Mouse (Mus musculus): ENCODE measurements around the gene Mydgf. TPM values are rescaled to one million over a fixed set of nuclear protein-coding genes. Genes with fewer than 3 reads are reported as not detected.

Mydgf gene
- polyA plus RNA-seq, 1 experiment from 2014 or later, result 98.8 TPM

DNA sequence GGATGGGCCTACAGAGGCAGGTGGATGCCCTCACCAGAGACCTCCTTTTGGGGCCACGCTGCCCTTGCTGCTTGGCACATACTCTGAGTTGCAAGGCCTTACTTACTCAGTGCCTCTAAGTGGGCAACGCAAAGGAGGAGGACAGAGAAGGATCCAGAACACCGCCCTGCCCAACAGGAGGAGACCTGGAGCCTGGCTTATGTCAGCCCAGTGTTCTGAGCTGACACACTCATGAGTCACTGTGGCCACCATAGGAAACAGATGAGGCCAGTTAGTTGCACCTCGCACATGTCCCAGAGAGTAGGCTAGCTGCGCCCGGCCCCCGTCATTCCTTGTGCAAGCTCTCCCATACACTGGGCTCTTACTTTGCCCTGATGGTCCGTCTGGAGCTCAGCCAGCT is 18.8 kb upstream of the Mydgf start:
- Histone ChIP-seq H3K4me3 (ENCODE audit: low read depth, low read length) (no peak overlapping the region), H3K9ac (ENCODE audit: low read depth, low read length) (no peak overlapping the region), H3K27me3 (replicated peaks; ENCODE audit: control insufficient read depth, insufficient read depth, low read length) (no peaks in the 10 kb centered on the region), H3K9me3 (ENCODE audit: control insufficient read depth, low read length) (no peaks in the 10 kb centered on the region), H3K4me1 (ENCODE audit: control insufficient read depth, insufficient read depth, low read length) (no peaks in the 10 kb centered on the region), H3K4me2 (ENCODE audit: low read depth, low read length) (no peak overlapping the region), H3K36me3 (ENCODE audit: control insufficient read depth, insufficient read depth, low read length) (peaks cover 94% of the 10 kb centered on the region), H3K27ac (replicated peaks; ENCODE audit: low read depth, low read length) (no peak overlapping the region)
- whole genome bisulfite sequencing, result 91% methylated on average over 8 of the region's 8 CpGs
- DNase-seq (ENCODE audit: low spot score), result no peak
- ATAC-seq (ENCODE audit: low read depth), result no peak

GRCm38 (mm10) chr17:56201642-56202041 is 17.9 kb upstream of the Mydgf start:
- DNase-seq (ENCODE audit: low spot score) (no peak), ATAC-seq (ENCODE audit: low read depth) (no peak)
- Histone ChIP-seq H3K4me2 (ENCODE audit: low read depth, low read length) (no peak overlapping the region), H3K36me3 (ENCODE audit: control insufficient read depth, insufficient read depth, low read length) (peaks cover 94% of the 10 kb centered on the region), H3K4me1 (ENCODE audit: control insufficient read depth, insufficient read depth, low read length) (no peaks in the 10 kb centered on the region), H3K4me3 (ENCODE audit: low read depth, low read length) (no peak overlapping the region), H3K27ac (replicated peaks; ENCODE audit: low read depth, low read length) (no peak overlapping the region), H3K9me3 (ENCODE audit: control insufficient read depth, low read length) (no peaks in the 10 kb centered on the region), H3K27me3 (replicated peaks; ENCODE audit: control insufficient read depth, insufficient read depth, low read length) (no peaks in the 10 kb centered on the region), H3K9ac (ENCODE audit: low read depth, low read length) (no peak overlapping the region)
- WGBS, result 71% methylated on average over 3 of the region's 3 CpGs

DNA sequence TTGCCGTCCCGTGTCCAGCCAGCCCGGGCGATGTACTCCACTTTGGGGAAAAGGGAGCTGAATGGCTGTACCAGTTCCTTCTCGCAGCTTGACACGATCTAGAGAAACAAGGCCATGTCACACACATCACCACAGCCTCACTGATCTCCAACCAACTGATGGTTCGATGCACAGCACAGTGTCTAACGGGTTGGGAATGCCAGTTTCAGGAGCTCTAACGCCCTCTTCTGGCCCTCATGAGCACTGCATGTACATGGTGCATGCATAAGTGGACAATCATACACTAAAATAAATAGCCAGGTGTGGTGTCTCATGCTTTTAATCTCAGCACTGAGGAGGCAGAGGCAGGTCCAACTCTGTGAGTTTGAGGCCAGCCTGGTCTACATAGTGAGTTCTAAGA is 16.9 kb upstream of the Mydgf start:
- no peaks in the 10 kb centered on the region for H3K4me1 ChIP-seq (ENCODE audit: control insufficient read depth, insufficient read depth, low read length)
- 82% methylated on average over 9 of the region's 9 CpGs for WGBS
- DNase-seq (ENCODE audit: low spot score), result no peak

GRCm38 (mm10) chr17:56196860-56197259 is 13.1 kb upstream of the Mydgf start:
- WGBS, result 75% methylated on average over 2 of the region's 2 CpGs
- Histone ChIP-seq H3K9ac (ENCODE audit: low read depth, low read length) (no peak overlapping the region), H3K4me1 (ENCODE audit: control insufficient read depth, insufficient read depth, low read length) (no peaks in the 10 kb centered on the region), H3K27ac (replicated peaks; ENCODE audit: low read depth, low read length) (no peak overlapping the region), H3K36me3 (ENCODE audit: control insufficient read depth, insufficient read depth, low read length) (peaks cover 92% of the 10 kb centered on the region), H3K9me3 (ENCODE audit: control insufficient read depth, low read length) (no peaks in the 10 kb centered on the region), H3K4me2 (ENCODE audit: low read depth, low read length) (no peak overlapping the region), H3K27me3 (replicated peaks; ENCODE audit: control insufficient read depth, insufficient read depth, low read length) (no peaks in the 10 kb centered on the region), H3K4me3 (ENCODE audit: low read depth, low read length) (no peak overlapping the region)
- ATAC-seq (ENCODE audit: low read depth), result no peak
- DNase-seq (ENCODE audit: low spot score), result no peak

More for the DNA sequence above, 16.9 kb upstream of the Mydgf start:
- no peaks in the 10 kb centered on the region for H3K27me3 ChIP-seq (replicated peaks; ENCODE audit: control insufficient read depth, insufficient read depth, low read length)
- ATAC-seq (ENCODE audit: low read depth), result no peak
- H3K9me3 ChIP-seq (ENCODE audit: control insufficient read depth, low read length), result no peaks in the 10 kb centered on the region
- no peak overlapping the region for H3K9ac ChIP-seq (ENCODE audit: low read depth, low read length)
- H3K27ac ChIP-seq (replicated peaks; ENCODE audit: low read depth, low read length), result no peak overlapping the region
- H3K4me3 ChIP-seq (ENCODE audit: low read depth, low read length), result no peak overlapping the region
- H3K4me2 ChIP-seq (ENCODE audit: low read depth, low read length), result no peak overlapping the region
- peaks cover 93% of the 10 kb centered on the region for H3K36me3 ChIP-seq (ENCODE audit: control insufficient read depth, insufficient read depth, low read length)

DNA sequence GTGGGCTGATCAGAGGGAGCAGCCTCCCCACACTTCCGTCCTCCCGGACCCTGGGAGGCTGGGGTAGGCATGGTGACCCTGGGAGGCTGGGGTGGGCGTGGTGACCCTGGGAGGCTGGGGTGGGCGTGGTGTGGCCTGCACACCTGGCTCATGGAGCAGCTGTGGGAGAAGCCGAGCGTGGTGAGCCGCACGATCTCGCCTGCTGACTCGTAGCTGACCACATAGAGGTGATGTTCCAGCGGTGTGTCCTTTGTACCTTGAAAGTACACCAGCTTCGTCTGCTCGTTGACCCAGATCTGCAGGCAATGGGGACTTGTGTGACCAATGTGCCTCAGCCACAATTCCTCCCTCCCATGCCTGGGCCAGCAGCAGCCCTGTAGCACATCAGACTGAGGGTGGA is 11.0 kb upstream of the Mydgf start:
- no peaks in the 10 kb centered on the region for H3K27me3 ChIP-seq (replicated peaks; ENCODE audit: control insufficient read depth, insufficient read depth, low read length)
- no peak overlapping the region for H3K27ac ChIP-seq (replicated peaks; ENCODE audit: low read depth, low read length)
- no peak for DNase-seq (ENCODE audit: low spot score)
- peaks cover 94% of the 10 kb centered on the region for H3K36me3 ChIP-seq (ENCODE audit: control insufficient read depth, insufficient read depth, low read length)
- H3K4me2 ChIP-seq (ENCODE audit: low read depth, low read length), result no peak overlapping the region
- H3K9me3 ChIP-seq (ENCODE audit: control insufficient read depth, low read length), result no peaks in the 10 kb centered on the region
- no peak for ATAC-seq (ENCODE audit: low read depth)
- H3K4me3 ChIP-seq (ENCODE audit: low read depth, low read length), result no peak overlapping the region
- H3K4me1 ChIP-seq (ENCODE audit: control insufficient read depth, insufficient read depth, low read length), result no peaks in the 10 kb centered on the region
- no peak overlapping the region for H3K9ac ChIP-seq (ENCODE audit: low read depth, low read length)
- 90% methylated on average over 13 of the region's 13 CpGs for WGBS

DNA sequence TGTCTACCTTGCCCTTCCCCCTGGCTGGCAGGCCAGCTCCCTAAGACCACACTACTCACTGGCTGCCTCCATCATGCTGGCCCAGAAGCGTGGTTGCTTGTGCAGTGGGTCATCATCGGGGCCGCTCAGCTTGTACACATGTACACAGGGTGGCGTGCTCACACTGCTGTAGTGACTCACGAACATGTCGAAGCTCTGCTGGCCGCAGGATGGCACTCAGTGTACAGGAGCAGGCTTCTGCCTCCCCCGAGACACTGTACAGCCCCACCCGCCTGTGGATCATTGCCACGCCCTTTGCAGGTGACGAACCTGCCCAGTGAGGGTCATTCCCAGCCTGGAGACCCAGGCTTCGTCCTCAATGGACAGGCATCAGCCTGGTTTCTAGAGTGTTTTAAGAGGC is 10.6 kb upstream of the Mydgf start:
- WGBS, result 89% methylated on average over 12 of the region's 12 CpGs
- H3K27ac ChIP-seq (replicated peaks; ENCODE audit: low read depth, low read length), result no peak overlapping the region
- ATAC-seq (ENCODE audit: low read depth), result no peak
- H3K36me3 ChIP-seq (ENCODE audit: control insufficient read depth, insufficient read depth, low read length), result peaks cover 94% of the 10 kb centered on the region
- H3K9ac ChIP-seq (ENCODE audit: low read depth, low read length), result no peak overlapping the region
- H3K4me1 ChIP-seq (ENCODE audit: control insufficient read depth, insufficient read depth, low read length), result no peaks in the 10 kb centered on the region
- no peaks in the 10 kb centered on the region for H3K27me3 ChIP-seq (replicated peaks; ENCODE audit: control insufficient read depth, insufficient read depth, low read length)
- no peak overlapping the region for H3K4me3 ChIP-seq (ENCODE audit: low read depth, low read length)
- no peak for DNase-seq (ENCODE audit: low spot score)
- no peak overlapping the region for H3K4me2 ChIP-seq (ENCODE audit: low read depth, low read length)
- no peaks in the 10 kb centered on the region for H3K9me3 ChIP-seq (ENCODE audit: control insufficient read depth, low read length)

DNA sequence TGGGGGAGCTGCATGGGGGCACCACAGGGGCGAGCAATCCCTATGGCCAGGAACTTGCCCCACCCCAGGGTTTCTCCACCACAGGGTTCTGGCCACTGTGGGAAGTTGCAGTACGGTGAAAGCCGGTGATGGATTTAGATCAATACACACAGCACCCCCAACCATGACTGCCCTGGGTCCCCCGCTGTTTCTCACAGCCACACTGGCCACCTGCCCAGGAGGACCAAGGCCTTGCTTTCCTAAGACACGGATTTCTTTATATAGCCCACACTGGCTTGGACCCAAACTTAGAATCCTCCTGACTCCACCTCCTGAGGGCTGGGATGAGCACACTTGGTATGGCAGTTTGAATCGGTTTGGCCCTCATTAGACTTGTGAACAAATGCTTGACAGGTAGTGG is 7.5 kb upstream of the Mydgf start:
- H3K36me3 ChIP-seq (ENCODE audit: control insufficient read depth, insufficient read depth, low read length), result peaks cover 94% of the 10 kb centered on the region
- 82% methylated on average over 5 of the region's 6 CpGs for WGBS

DNA sequence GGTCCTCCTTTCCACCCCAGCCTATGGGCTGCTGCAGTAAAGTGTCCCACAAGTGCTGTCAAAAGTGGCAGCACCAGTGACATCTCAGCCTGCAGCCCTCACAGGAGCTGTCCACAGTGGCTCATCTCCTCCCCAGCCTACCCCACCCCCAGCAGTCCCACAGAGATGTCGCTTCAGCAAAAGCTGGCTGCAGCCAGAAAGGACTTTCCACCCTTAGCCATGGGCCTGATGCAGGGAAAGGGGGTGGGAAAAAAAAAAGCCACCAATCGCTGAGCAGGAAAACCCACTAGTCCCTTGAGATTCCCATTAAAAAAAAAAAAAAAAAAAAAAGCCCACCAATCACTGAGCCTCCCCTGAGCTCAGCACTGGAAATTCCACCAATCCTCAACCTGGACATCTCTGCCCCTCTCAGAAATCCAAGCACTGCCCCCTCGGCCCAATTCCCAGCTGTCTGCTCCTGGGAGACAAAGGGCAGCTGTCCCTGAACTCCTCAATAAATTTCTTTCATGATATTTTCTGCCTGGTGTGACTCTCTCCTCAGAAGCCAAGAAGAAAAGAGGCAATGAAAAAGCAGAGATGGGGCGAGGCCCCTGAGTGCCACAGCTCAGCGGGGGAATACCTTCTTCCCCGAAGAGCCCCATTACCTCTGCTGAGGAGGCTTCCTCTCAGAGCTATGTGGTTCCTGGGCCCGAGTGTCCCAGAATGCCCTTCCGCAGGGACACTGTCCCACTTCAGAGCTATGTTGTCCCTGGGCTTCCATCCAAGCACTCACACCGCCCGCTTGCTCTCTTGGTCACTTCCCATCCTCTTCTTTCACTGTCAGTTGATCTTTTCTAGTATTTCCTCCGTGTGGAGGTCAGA is 1.8 kb upstream of the Mydgf start:
- H3K4me3 ChIP-seq (ENCODE audit: low read depth, low read length), result no peak overlapping the region
- H3K9ac ChIP-seq (ENCODE audit: low read depth, low read length), result peak overlapping the region; percentile 34; the same call in 1 of the 2 replicates
- peak overlapping the region; percentile 93; the same call in 1 of the 2 replicates for H3K4me2 ChIP-seq (ENCODE audit: low read depth, low read length)
- 0 out of 2 replicates have a peak, but pooled peaks cover 7% of the 10 kb centered on the region for H3K4me1 ChIP-seq (ENCODE audit: control insufficient read depth, insufficient read depth, low read length)
- H3K36me3 ChIP-seq (ENCODE audit: control insufficient read depth, insufficient read depth, low read length), result peaks cover 62% of the 10 kb centered on the region
- peak overlapping the region; percentile 61 for H3K27ac ChIP-seq (replicated peaks; ENCODE audit: low read depth, low read length)
- ATAC-seq (ENCODE audit: low read depth) (peak; percentile 66; the same call in 1 of the 2 replicates), DNase-seq (ENCODE audit: low spot score) (peak; percentile 71)
- H3K27me3 ChIP-seq (replicated peaks; ENCODE audit: control insufficient read depth, insufficient read depth, low read length), result no peaks in the 10 kb centered on the region
- 34% methylated on average over 11 of the region's 11 CpGs for WGBS
- no peaks in the 10 kb centered on the region for H3K9me3 ChIP-seq (ENCODE audit: control insufficient read depth, low read length)

More for the DNA sequence above, 7.5 kb upstream of the Mydgf start:
- Histone ChIP-seq H3K27me3 (replicated peaks; ENCODE audit: control insufficient read depth, insufficient read depth, low read length) (no peaks in the 10 kb centered on the region), H3K4me2 (ENCODE audit: low read depth, low read length) (no peak overlapping the region), H3K9me3 (ENCODE audit: control insufficient read depth, low read length) (no peaks in the 10 kb centered on the region), H3K27ac (replicated peaks; ENCODE audit: low read depth, low read length) (no peak overlapping the region), H3K9ac (ENCODE audit: low read depth, low read length) (no peak overlapping the region), H3K4me1 (ENCODE audit: control insufficient read depth, insufficient read depth, low read length) (no peaks in the 10 kb centered on the region), H3K4me3 (ENCODE audit: low read depth, low read length) (no peak overlapping the region)
- DNase-seq (ENCODE audit: low spot score) (no peak), ATAC-seq (ENCODE audit: low read depth) (no peak)

All from embryonic facial prominence, embryonic 14.5 days (tissue).